Mouse (Mus musculus) limb, embryonic 12.5 days (tissue): ENCODE data around the gene B4galt5. TPM values are rescaled to one million over a fixed set of nuclear protein-coding genes. Genes with fewer than 3 reads are reported as not detected.
A peak's percentile ranks its signal among the peaks of the same experiment; 100 is the strongest.

ENCODE experiments used
- ATAC-seq: fragments of 200-750 bp; cut with Nextera tagmentation; 2 replicates; pipeline ENCODE4 v1.8.0; 2017; ENCODE audit warnings: low read depth, moderate TSS enrichment; ENCODE audit not compliant: insufficient number of reproducible peaks, insufficient read depth, low FRiP score, low TSS enrichment
- H3K27ac ChIP-seq: fragments of 300-500 bp; sonication (generic); 2 replicates; pipeline ENCODE4 v1.5.1; 2016; ENCODE audit warnings: mild to moderate bottlenecking, moderate library complexity
- H3K27me3 ChIP-seq: fragments of 300-500 bp; sonication (generic); 2 replicates; pipeline ENCODE4 v1.6.1; 2016; ENCODE audit warnings: mild to moderate bottlenecking, moderate library complexity
- H3K36me3 ChIP-seq: fragments of 300-500 bp; sonication (generic); 2 replicates; pipeline ENCODE4 v1.6.1; 2016; ENCODE audit warnings: mild to moderate bottlenecking, moderate library complexity
- H3K4me1 ChIP-seq: fragments of 300-500 bp; sonication (generic); replicated peaks from 2 replicates; pipeline ENCODE4 v1.6.1; 2016
- H3K4me2 ChIP-seq: fragments of 300-500 bp; sonication (generic); 2 replicates; pipeline ENCODE4 v1.6.1; 2016; ENCODE audit warnings: mild to moderate bottlenecking, moderate library complexity
- H3K4me3 ChIP-seq: fragments of 300-500 bp; sonication (generic); replicated peaks from 2 replicates; pipeline ENCODE4 v1.5.1; 2016; ENCODE audit warnings: mild to moderate bottlenecking
- H3K9ac ChIP-seq: fragments of 300-500 bp; sonication (generic); replicated peaks from 2 replicates; pipeline ENCODE4 v1.6.1; 2016; ENCODE audit warnings: mild to moderate bottlenecking, moderate library complexity
- H3K9me3 ChIP-seq: fragments of 300-500 bp; sonication (generic); 2 replicates; pipeline ENCODE4 v1.6.1; 2016; ENCODE audit warnings: mild to moderate bottlenecking, moderate library complexity
- whole genome bisulfite sequencing: fragments of 180-500 bp; shearing (Covaris S2); methylation state at CpG from one replicate; pipeline ENCODE4 v1.1.7; 2016; 5-methylcytosine and 5-hydroxymethylcytosine counted together
- polyA plus RNA-seq: library from polyadenylated mRNA; unstranded; fragments of >200 nt; fragmentation: Nextera tagmentation; extraction: Ambion mirVana; gene quantifications from 2 replicates; pipeline ENCODE4 v1.2.1, GENCODE M21; 2016

Gene B4galt5
- polyA plus RNA-seq, 1 experiment from 2014 or later = 11.4 TPM

GRCm38 (mm10) chr2:167330581-167330980 is 18.4 kb downstream of the B4galt5 start:
- WGBS = 86% methylated on average over 5 of the region's 5 CpGs
- no peak overlapping the region for H3K4me2 ChIP-seq
- H3K4me3 ChIP-seq = no peak overlapping the region
- no peaks in the 10 kb centered on the region for H3K9me3 ChIP-seq
- H3K9ac ChIP-seq = no peak overlapping the region
- H3K36me3 ChIP-seq = no peaks in the 10 kb centered on the region
- ATAC-seq = no peak
- H3K27ac ChIP-seq = no peak overlapping the region
- H3K27me3 ChIP-seq = no peaks in the 10 kb centered on the region
- peaks cover 38% of the 10 kb centered on the region for H3K4me1 ChIP-seq

DNA sequence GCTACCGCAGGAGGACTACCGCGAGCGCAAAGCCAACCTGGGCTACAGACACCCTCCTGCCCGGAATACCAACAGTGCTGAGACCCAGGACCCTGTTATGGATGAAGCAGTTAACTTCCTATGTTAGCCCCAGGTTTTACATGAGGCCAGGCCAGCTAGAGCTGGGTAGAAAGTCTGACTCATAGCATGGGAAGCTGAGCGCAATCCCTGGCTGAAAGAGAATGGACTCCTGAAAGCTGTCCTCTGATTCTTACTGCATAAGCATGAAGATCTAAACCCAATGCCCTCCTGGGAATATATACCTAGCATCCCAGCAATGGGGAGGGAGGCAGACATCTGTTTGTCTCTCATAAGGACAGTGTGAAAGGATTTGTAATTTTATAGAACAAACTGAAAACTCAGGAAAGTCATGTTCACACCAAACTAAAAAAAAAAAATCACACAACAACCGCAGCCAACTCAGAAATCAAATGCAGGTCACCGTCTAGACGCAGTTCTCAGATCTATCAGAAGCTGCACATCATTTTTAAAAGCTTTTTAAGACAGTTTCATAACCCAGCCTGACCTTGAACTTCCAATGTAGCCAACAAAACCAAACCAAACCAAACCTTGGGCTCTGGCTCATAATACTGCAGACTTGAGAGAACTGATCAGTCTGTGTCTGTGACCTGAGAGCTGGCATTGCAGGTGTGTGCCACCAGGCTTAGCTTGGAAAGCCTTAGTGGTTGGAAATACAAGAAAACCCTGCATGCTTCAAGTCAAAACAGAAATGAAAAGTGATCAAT is 19.3 kb downstream of the B4galt5 start:
- 88% methylated on average over 9 of the region's 9 CpGs for WGBS
- Histone ChIP-seq H3K36me3 (no peaks in the 10 kb centered on the region), H3K9ac (no peak overlapping the region), H3K4me2 (no peak overlapping the region), H3K9me3 (no peaks in the 10 kb centered on the region), H3K4me3 (no peak overlapping the region), H3K27me3 (no peaks in the 10 kb centered on the region), H3K4me1 (peaks cover 37% of the 10 kb centered on the region), H3K27ac (no peak overlapping the region)
- no peak for ATAC-seq

GRCm38 (mm10) chr2:167328340-167328739 is 20.6 kb downstream of the B4galt5 start:
- H3K27ac ChIP-seq = no peak overlapping the region
- H3K9ac ChIP-seq = no peak overlapping the region
- no peak overlapping the region for H3K4me2 ChIP-seq
- peaks cover 39% of the 10 kb centered on the region for H3K4me1 ChIP-seq
- no peaks in the 10 kb centered on the region for H3K9me3 ChIP-seq
- WGBS = 81% methylated on average over 6 of the region's 6 CpGs
- H3K27me3 ChIP-seq = no peaks in the 10 kb centered on the region
- ATAC-seq = no peak
- no peaks in the 10 kb centered on the region for H3K36me3 ChIP-seq
- H3K4me3 ChIP-seq = no peak overlapping the region

GRCm38 (mm10) chr2:167326582-167326981 is 22.4 kb downstream of the B4galt5 start:
- no peak overlapping the region for H3K9ac ChIP-seq
- H3K4me2 ChIP-seq = no peak overlapping the region
- no peaks in the 10 kb centered on the region for H3K36me3 ChIP-seq
- H3K4me1 ChIP-seq = peaks cover 28% of the 10 kb centered on the region
- no peak for ATAC-seq
- no peak overlapping the region for H3K27ac ChIP-seq
- WGBS = 65% methylated on average over 9 of the region's 9 CpGs
- H3K9me3 ChIP-seq = no peaks in the 10 kb centered on the region
- H3K4me3 ChIP-seq = no peak overlapping the region
- no peaks in the 10 kb centered on the region for H3K27me3 ChIP-seq

DNA sequence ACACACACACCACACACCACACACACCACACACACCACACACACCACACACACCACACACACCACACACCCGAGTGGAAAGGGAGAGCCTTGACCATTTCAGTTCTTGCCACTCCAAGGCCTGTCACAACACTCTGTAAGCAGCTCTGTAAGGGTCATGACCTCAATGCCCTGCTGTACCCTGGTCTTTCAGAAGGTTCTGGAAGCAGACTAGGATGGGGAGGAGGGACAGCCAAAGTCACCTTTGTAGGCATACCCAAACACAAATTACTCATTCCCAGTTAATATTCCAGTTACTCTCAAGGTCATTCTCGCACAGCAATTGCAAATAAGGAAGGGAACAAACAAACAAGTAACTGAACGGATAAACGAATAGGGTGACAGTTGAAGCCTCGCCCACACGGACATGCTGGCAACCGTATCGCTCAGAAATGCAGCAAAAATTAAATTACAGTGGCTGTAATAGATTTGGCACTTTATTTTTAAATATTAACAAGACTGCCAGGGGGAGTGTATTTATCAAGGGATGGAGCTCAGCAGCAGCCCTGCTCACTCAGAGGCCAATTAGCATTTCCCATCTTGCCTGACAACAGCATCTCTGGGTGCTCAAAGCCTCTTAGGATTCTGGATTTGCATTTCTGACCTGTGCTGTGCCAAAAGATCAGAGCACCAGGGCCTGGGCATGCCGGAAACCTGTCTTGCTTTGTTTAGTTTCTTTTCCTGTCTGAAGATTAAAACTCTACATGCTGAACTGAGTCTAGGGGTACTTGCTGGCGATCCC is 24.6 kb downstream of the B4galt5 start:
- no peak for ATAC-seq
- 86% methylated on average over 10 of the region's 10 CpGs for WGBS

GRCm38 (mm10) chr2:167323116-167323515 is 25.9 kb downstream of the B4galt5 start:
- H3K4me1 ChIP-seq = peaks cover 15% of the 10 kb centered on the region; the same call in 1 of the 2 replicates
- H3K9me3 ChIP-seq = no peaks in the 10 kb centered on the region
- ATAC-seq = no peak
- no peak overlapping the region for H3K27ac ChIP-seq
- no peak overlapping the region for H3K9ac ChIP-seq
- H3K4me2 ChIP-seq = no peak overlapping the region
- H3K27me3 ChIP-seq = no peaks in the 10 kb centered on the region
- 74% methylated on average over 3 of the region's 3 CpGs for WGBS
- H3K4me3 ChIP-seq = no peak overlapping the region
- H3K36me3 ChIP-seq = no peaks in the 10 kb centered on the region

More for the DNA sequence above, 24.6 kb downstream of the B4galt5 start:
- H3K36me3 ChIP-seq = no peaks in the 10 kb centered on the region
- no peak overlapping the region for H3K4me3 ChIP-seq
- H3K4me1 ChIP-seq = peaks cover 11% of the 10 kb centered on the region; the same call in 1 of the 2 replicates
- no peak overlapping the region; the same call in 1 of the 2 replicates for H3K27ac ChIP-seq
- no peaks in the 10 kb centered on the region for H3K9me3 ChIP-seq
- H3K4me2 ChIP-seq = no peak overlapping the region
- no peaks in the 10 kb centered on the region for H3K27me3 ChIP-seq
- H3K9ac ChIP-seq = no peak overlapping the region

DNA sequence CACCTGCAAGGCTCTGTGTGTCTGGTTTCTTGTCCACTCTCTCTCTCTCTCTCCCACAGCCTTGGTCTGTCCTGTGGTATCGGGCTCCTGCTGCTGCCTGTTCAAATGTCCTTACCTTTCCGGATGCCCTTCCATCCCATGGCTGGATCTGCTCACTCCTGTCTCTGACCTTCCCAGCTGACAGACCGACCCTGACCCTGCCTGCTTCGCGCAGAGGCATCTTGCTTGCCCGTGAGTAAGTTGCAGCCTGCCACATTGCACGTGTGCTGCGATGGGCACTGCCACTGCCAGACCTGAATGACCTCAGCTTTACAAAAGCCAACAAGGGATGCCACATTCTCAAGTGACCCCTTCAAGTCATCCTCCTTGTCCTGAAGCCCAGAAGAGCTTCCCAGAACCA is 27.6 kb downstream of the B4galt5 start:
- 89% methylated on average over 8 of the region's 8 CpGs for WGBS
- H3K9me3 ChIP-seq = no peaks in the 10 kb centered on the region
- no peak for ATAC-seq
- H3K9ac ChIP-seq = no peak overlapping the region
- no peak overlapping the region for H3K27ac ChIP-seq
- H3K4me2 ChIP-seq = no peak overlapping the region
- no peaks in the 10 kb centered on the region for H3K27me3 ChIP-seq
- H3K36me3 ChIP-seq = no peaks in the 10 kb centered on the region
- H3K4me1 ChIP-seq = peaks cover 22% of the 10 kb centered on the region
- H3K4me3 ChIP-seq = no peak overlapping the region

DNA sequence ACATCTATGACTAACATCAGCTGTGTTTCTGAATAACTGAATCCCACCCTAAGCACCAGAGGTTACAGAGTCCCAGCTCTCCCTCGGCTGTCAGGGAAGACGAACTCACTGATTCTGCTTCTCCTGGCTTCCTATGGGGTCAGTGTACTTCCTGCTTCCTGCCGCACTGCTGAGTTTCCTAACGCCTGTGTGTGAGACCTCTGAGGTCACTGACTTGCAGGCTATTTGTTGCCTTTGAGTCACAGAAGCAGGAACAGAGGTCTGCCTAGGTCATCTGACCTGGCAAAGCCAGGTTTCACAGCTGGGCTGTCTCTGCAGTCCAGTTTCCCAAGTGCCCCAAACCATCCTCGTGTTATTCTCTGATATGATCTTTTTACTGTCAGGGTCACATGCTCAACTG is 30.0 kb downstream of the B4galt5 start:
- WGBS = 17% methylated on average over 5 of the region's 5 CpGs
- no peak for ATAC-seq
- H3K27ac ChIP-seq = no peak overlapping the region

GRCm38 (mm10) chr2:167316724-167317187 is 32.2 kb downstream of the B4galt5 start:
- Histone ChIP-seq H3K4me3 (no peak overlapping the region), H3K9ac (no peak overlapping the region), H3K4me1 (peaks cover 40% of the 10 kb centered on the region), H3K4me2 (no peak overlapping the region), H3K27ac (peak overlapping the region; percentile 41; the same call in 1 of the 2 replicates), H3K9me3 (no peaks in the 10 kb centered on the region), H3K36me3 (no peaks in the 10 kb centered on the region), H3K27me3 (no peaks in the 10 kb centered on the region)
- no peak for ATAC-seq
- WGBS = 78% methylated on average over 3 of the region's 3 CpGs

More for the DNA sequence above, 30.0 kb downstream of the B4galt5 start:
- Histone ChIP-seq H3K9me3 (no peaks in the 10 kb centered on the region), H3K36me3 (no peaks in the 10 kb centered on the region), H3K4me3 (no peak overlapping the region), H3K27me3 (no peaks in the 10 kb centered on the region), H3K9ac (no peak overlapping the region), H3K4me1 (peaks cover 36% of the 10 kb centered on the region), H3K4me2 (no peak overlapping the region)

GRCm38 (mm10) chr2:167314491-167314890 is 34.5 kb downstream of the B4galt5 start:
- Histone ChIP-seq H3K27ac (0 out of 2 replicates have a peak overlapping the region, but pooled peaks have one; percentile 14), H3K36me3 (no peaks in the 10 kb centered on the region), H3K4me3 (no peak overlapping the region), H3K27me3 (no peaks in the 10 kb centered on the region), H3K4me2 (no peak overlapping the region), H3K9me3 (no peaks in the 10 kb centered on the region), H3K4me1 (peaks cover 42% of the 10 kb centered on the region), H3K9ac (no peak overlapping the region)
- 83% methylated on average over 8 of the region's 8 CpGs for WGBS
- ATAC-seq = no peak
